Mouse (Mus musculus) gonadal fat pad, adult 2 months (tissue): Measurements from ENCODE around the gene Stac3. TPM values are rescaled to one million over a fixed set of nuclear protein-coding genes. Genes with fewer than 3 reads are reported as not detected.

ENCODE experiments used
- DNase-seq: peaks from one replicate; pipeline ENCODE4 v3.0.0-alpha.2; 2012; ENCODE audit warnings: low read depth
- polyA plus RNA-seq: library from polyadenylated mRNA; depleted of rRNA; stranded (reverse); fragments of >200 nt; gene quantifications from 2 replicates; pipeline ENCODE4 v1.2.3, GENCODE M21; 2012

The Stac3 gene
- polyA plus RNA-seq, 1 experiment = 2.1 TPM

DNA sequence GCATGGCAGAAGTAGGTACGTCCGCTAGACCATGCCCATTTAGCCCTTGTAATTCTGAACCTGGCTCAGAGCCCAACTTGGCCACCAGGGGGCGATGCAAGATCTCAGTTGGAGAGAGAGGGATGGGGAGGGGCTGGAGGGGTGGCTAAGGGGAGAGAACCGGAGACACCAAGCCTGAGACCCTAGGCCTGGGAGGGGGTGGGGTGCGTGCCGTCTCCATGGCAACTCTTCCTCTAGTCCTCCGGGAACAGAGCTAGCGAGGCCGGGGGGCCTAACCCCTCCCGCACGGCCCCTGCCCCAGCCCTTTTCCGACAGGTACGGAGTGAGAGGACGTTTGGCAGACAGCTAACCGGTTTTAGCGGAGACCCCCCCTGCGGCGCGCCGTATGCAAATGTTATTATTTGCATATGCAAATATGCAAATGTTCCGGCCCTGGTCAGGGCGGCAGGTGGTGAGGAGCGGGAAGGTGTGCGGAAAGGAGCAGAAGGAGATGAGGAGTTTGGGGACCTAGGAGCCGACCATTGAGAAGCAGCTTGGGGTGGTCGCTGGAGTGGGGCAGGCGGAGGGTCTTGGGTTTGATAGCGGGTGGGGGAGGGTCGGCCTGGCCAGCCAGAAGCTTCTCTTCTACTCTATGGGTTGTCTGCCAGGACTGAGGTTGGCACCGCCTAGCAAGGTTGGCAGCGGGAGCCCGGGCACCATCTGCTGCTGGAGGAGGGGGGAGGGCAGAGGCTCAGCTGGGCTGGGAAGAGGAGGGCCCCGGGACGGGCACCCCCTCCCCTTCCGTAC is 7.8 kb downstream of the Stac3 start:
- DNase-seq = no peak

DNA sequence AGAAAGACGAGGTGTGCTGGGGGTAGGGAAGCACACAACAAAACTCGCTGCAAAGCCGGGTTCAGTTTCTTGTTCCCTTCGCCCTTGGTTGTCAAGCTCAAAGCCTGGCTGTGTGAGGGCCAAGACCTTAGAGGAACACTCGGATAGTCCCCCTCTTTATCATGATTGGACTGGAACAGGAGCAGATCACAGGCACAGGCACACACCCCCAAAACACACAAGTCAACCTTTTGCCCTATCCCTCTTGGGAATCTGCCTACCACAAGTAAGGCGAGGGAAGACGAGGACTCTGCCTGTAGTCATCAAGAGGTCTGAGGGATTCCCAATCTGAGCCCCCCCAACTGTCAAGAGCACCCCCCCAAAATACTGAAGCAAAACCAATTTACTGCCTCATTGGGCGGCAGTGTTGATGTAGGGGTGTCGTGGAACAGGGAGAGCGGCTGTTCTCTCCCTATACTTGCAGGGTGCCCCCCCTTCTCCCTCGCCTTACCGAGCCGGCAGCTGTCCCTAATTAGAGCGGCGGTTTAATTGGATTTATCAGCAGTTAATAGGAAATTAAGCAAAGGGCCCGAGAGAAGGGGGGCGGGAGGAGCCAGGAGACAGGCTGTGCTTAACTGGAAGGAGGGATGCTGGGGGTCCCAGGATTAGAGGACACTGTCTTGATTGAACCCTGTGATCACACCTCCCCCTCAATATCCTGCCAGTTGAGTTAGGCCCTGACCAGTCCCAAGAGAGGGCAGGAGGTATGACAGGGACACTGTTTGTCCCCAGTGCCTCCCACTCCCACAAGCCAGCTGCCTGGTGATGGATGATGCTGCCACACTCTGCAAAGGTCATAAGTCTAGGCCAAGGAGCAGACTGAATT is 8.6 kb downstream of the Stac3 start:
- no peak for DNase-seq

- DNase-seq = no peak
These were observed 9.6 kb downstream of the Stac3 start for GRCm38 (mm10) chr10:127510895-127511617.

- no peak for DNase-seq
These were observed 10.3 kb downstream of the Stac3 start for GRCm38 (mm10) chr10:127511634-127512306.

- no peak for DNase-seq
These were observed 10.8 kb downstream of the Stac3 start for GRCm38 (mm10) chr10:127512307-127512666.

DNA sequence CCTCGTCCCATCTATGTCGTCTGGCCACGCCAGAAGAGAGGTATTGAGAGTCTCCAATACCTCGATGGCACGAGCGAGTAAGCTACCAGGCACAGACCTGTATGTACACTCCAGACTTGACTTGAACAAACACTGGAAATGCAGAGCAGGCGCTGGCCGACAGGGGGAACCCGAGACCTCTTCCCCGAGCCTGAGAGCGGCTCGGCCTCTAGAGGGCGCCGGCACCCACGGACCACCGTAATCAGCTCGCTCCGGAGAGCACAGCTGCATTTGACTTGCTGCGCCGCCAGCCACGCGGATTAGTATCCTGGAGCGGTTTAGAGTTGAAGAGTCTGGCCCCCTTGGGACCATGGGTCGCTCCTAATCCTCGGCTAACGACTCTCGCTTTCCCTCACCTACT is 11.3 kb downstream of the Stac3 start:
- no peak for DNase-seq

GRCm38 (mm10) chr10:127513501-127514091 is 12.1 kb downstream of the Stac3 start:
- DNase-seq = no peak

GRCm38 (mm10) chr10:127514111-127514698 is 12.7 kb downstream of the Stac3 start:
- DNase-seq = no peak

- DNase-seq = no peak
These were observed 13.3 kb downstream of the Stac3 start, which contains the start of gene Ndufa4l2 for GRCm38 (mm10) chr10:127514764-127515163. TSS of gene Ndufa4l2 (plus strand) at chr10:127514967.

DNA sequence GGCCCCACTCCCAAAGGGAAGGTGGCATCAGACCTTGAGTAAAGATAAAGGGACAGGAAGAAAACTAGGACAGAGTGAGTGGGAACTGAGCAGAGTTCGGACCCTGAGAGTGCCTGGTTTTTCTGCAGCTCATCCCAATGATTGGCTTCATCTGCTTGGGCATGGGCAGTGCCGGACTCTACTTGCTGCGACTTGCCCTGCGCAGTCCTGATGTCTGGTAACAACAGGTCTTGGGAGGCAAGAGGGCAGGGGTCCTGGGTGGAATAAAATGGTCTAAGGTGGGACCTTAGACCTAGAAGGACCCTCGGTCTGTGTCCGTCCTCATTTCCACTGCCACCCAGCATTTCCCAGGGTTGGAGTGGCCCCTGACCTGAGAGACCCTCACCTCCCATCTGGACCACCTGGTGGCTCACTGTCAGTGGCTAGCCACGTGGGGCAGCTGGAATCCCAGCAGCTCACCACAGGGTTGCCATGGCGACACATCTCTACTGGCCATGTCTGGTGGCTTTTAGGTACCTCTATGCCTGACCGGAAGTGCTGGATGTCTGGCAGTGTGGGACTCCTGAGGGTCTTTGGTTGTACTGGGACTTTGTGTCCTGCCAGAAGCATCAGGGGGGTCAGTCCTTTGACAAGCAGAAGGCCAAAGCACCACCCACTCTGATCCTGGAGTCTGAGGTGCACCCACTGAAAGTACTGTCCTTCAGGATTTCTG is 13.9 kb downstream of the Stac3 start:
- no peak for DNase-seq

DNA sequence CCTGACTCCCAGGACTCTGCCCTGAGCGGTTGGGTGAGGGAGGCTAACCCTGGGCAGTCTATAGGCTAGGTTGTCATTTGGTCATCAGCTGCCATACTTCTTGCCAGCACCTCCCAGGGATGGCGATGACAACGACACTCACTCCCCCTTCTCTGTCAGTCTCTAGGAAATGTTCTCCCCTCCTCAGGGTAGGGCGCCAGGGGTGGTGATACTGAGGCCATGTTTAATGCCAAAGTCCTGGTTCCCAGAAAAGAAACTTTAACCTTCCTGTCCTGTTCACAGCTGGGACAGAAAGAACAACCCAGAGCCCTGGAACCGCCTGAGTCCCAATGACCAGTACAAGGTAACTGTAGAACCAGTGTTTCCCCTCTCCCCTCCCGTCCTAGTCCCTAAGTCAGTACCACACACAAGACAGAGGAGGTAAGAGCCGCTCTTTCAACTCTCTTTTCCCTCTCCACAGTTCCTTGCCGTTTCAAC is 14.5 kb downstream of the Stac3 start:
- DNase-seq = no peak

DNA sequence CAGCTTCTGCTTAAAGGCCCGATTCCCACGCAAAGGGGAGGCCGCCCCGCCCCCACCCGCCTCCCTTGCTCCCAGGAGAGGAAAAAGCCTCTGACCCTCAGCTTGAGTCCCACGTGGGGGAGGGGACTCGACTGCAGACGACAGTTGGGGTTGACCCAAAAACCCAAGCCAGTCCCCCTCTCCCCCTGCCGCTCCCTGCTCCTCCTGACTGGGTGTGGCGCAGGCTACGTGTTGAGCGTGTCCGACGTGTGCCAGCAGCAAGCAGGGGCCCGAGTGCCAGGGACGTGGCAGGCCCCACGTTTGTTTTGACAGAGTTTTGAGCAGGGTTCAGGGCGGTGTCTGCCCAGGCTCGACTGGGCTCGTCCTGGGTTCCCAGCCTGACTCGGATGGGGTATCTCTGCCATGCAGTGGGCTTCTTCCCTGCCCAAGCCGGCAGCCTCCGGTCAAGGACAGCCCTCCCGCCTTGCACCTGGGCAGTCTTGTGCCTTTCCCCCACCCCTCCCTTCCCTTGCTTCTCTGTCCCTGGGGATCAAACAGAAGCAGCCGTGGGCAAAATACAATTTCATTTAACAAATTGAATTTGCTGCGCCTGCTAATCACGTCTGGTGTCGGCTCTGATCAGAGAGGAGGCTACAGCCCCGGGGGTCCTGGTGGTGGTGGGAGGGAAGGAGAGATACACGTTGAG is 15.2 kb downstream of the Stac3 start:
- no peak for DNase-seq

- no peak for DNase-seq
These were observed 16.5 kb downstream of the Stac3 start for GRCm38 (mm10) chr10:127517941-127518340.

GRCm38 (mm10) chr10:127519041-127519701 is 17.7 kb downstream of the Stac3 start:
- DNase-seq = no peak

DNA sequence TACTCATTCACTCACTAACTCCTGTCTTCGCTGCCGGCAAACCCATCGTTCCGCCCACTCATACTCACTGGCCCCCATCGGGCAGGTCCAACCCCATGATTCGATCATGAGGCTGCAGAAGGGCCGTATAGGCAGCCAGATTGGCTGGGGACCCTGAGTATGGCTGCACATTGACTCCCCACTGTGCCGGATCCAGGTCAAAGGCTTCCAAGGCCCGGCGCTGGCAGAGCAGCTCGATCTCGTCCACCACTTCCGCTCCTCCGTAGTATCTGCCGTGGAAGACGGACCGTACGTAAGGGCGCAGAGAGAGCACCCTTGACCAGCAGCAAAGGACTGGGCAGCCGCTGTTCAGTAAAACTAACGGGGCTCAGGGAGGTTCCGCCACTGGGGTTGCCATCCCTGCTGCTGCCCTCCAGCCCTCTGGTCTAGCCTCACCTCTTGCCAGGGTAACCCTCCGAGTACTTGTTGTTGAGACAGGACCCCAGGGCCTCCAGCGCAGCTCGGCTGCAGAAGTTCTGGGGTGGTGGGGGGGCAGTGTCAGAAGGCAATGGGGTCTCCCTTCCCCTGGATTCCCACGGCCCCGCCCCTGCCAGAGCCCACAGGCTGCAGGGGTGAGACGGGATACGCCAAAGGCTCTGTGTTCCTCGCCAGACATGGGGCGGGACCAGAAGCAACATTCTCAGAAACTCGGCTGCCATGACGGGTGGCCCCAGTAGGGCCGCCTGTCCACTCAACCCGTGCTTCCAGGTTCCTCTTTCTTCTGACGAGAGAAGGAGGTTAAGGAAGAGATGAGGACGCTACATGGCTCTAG is 18.6 kb downstream of the Stac3 start:
- DNase-seq = no peak

DNA sequence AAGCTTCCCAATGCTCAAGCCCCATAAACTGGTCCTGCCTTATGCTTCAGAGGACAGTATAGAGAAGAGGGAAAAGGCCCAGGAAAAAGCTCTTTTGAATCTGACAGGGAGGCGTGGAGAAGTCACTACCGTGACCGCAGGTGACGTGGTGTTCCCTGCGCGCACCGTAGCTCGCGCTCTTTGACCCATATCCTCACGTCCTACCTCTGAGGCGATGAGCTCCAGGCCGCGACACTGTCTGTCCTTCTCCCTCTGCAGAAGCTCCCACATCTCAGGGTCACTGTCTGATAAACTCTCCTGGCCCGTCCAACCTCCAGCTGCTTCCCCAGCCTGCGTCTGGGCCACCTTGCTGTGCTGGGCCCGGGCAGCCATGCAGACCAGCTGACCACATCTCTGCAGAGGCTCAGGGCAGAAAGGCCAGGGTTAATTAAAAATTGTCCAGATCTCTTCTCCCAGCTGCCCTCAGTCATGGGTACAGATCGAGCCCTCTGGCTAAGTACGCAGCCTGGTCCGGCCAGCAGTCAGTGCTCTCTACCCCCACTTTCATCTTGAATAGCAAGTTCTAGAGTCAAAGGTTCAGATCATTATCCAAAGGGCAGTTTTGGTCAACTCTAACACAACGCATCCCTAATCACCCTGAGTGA is 19.4 kb downstream of the Stac3 start:
- DNase-seq = no peak

DNA sequence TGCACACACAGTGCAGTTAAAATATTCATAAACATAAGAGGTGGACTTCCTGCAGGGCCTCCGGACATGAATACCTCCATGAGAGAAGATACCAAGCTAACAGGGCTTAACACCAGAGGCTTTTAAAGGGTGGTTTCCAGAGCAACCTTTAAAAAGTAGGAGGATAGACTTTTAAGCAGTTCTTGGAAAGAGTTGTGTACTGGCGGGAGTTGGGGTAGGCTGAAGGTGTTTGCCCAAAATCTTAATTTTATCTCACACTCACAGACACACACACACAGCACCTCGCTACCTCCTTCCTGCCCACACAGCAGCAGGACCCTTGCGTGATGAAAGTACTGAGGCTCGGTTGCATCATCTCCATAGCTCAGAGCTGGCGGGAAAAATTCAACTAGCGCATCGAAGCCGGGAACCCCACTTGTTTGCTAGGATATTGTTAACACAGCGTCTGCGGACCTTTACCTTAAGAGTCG is 20.2 kb downstream of the Stac3 start:
- DNase-seq = no peak
